Mouse (Mus musculus): Measurements from ENCODE around the gene Aktip. TPM values are rescaled to one million over a fixed set of nuclear protein-coding genes. Genes with fewer than 3 reads are reported as not detected.

The Aktip gene
- polyA plus RNA-seq, 2 experiments = 2.9 to 5.6 TPM

DNA sequence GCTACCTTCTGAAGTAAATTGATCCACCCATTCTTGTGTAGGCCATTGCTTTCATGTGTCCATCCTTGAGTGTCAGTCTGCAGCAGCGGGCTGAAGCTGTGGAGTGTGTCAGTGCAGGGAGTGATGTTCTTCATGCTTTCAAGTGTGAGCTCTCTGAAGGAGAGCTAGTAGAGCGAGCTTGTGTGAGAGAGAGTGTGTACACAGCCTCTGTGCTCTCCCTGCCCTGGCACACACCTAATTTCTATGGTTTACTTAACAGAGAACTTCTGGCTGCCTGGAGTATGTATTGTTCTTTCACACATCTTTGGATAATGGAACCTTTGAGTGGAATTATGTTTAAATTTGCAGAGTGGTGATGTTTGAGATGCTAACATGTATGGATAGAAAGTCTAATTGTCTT, 110.2 kb downstream of the Aktip start:
- Histone ChIP-seq H3K4me2 (ENCODE audit: low read depth) (no peak overlapping the region), H3K27me3 (ENCODE audit: control insufficient read depth, insufficient read depth, low read length) (no peaks in the 10 kb centered on the region), H3K9ac (replicated peaks) (no peak overlapping the region), H3K9me3 (ENCODE audit: control insufficient read depth, low read length) (no peaks in the 10 kb centered on the region), H3K36me3 (replicated peaks; ENCODE audit: control insufficient read depth, insufficient read depth, low read depth) (no peaks in the 10 kb centered on the region; the same call in 1 of the 2 replicates), H3K4me1 (replicated peaks; ENCODE audit: control insufficient read depth in 2 of 2, insufficient read depth in 2 of 2, low read length in 1 of 2) (no peaks in the 10 kb centered on the region), H3K4me3 (ENCODE audit: insufficient read depth in 1 of 2, low read depth in 2 of 2, low read length in 2 of 2) (no peak overlapping the region), H3K27ac (no peak overlapping the region)
- ATAC-seq (ENCODE audit: insufficient read depth) (no peak), DNase-seq (ENCODE audit: low read depth in 3 of 3, low spot score in 3 of 3) (no peak)
- TF ChIP-seq EP300 (IDR thresholded peaks at IDR 0.05; ENCODE audit: low read depth) (no peak), CTCF (IDR thresholded peaks at IDR 0.05; ENCODE audit: low read depth) (no peak)
- 78% methylated on average over 2 of the region's 2 CpGs for WGBS (ENCODE audit: insufficient replicate concordance)

DNA sequence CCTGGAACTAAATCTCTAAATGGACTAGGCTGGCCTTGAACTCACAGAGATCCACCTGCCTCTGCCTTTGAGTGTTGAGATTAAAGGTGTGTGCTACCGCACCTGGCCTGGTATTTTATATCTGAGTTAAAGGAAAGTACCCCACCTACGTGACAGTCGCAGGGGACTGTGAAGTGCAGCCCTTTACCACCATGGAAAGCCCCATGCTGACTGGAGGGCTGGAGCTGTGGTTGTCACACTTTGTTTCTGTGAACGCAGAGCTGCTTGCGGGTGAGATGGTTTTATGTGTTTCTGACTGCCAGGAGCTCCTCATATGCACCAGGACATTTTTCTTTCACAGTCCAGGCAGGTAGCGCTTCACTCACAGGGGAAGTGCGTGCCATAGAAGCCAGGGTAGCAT, 111.3 kb downstream of the Aktip start:
- TF ChIP-seq EP300 (IDR thresholded peaks at IDR 0.05; ENCODE audit: low read depth) (no peak), CTCF (IDR thresholded peaks at IDR 0.05; ENCODE audit: low read depth) (no peak)
- no peak for ATAC-seq (ENCODE audit: insufficient read depth)
- 78% methylated on average over 7 of the region's 7 CpGs for WGBS (ENCODE audit: insufficient replicate concordance)
- H3K4me1 ChIP-seq (replicated peaks; ENCODE audit: control insufficient read depth in 2 of 2, insufficient read depth in 2 of 2, low read length in 1 of 2) = no peaks in the 10 kb centered on the region
- no peaks in the 10 kb centered on the region for H3K9me3 ChIP-seq (ENCODE audit: control insufficient read depth, low read length)
- no peak for DNase-seq (ENCODE audit: low read depth in 3 of 3, low spot score in 3 of 3)
- no peak overlapping the region for H3K4me2 ChIP-seq (ENCODE audit: low read depth)
- no peaks in the 10 kb centered on the region for H3K27me3 ChIP-seq (ENCODE audit: control insufficient read depth, insufficient read depth, low read length)
- no peaks in the 10 kb centered on the region; the same call in 1 of the 2 replicates for H3K36me3 ChIP-seq (replicated peaks; ENCODE audit: control insufficient read depth, insufficient read depth, low read depth)
- H3K4me3 ChIP-seq (ENCODE audit: insufficient read depth in 1 of 2, low read depth in 2 of 2, low read length in 2 of 2) = no peak overlapping the region
- no peak overlapping the region for H3K27ac ChIP-seq
- no peak overlapping the region for H3K9ac ChIP-seq (replicated peaks)

DNA sequence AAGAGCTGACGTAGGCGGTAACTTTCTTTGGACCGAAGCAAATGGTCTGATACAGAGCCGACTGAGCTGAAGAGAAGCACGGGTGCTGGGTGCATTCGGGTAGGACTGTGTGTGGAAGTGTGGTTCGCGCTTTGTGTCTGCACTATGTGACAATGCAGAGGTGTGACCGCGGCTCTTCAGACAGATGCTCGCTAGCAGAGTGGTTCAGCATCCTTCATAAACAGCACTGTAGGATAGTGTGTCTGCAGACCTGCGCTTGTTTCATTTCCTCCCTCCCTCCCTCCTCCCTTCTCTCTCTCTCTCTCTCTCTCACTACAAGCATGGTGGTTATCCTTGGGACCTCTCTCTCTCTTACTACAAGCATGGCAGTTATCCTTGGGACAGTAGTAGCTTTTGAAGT, 117.3 kb downstream of the Aktip start:
- no peak for ATAC-seq (ENCODE audit: insufficient read depth)
- peak overlapping the region; percentile 18; the same call in 1 of the 2 replicates for H3K4me2 ChIP-seq (ENCODE audit: low read depth)
- 56% methylated on average over 12 of the region's 12 CpGs for WGBS (ENCODE audit: insufficient replicate concordance)

GRCm38 (mm10) chr8:91081911-91082310, 117.9 kb downstream of the Aktip start:
- Histone ChIP-seq H3K4me2 (ENCODE audit: low read depth) (no peak overlapping the region), H3K27ac (no peak overlapping the region)

More for the DNA sequence above, 117.3 kb downstream of the Aktip start:
- H3K4me3 ChIP-seq (ENCODE audit: insufficient read depth in 1 of 2, low read depth in 2 of 2, low read length in 2 of 2) = no peak overlapping the region
- H3K9me3 ChIP-seq (ENCODE audit: control insufficient read depth, low read length) = no peaks in the 10 kb centered on the region
- DNase-seq (ENCODE audit: low read depth in 3 of 3, low spot score in 3 of 3) = no peak
- H3K9ac ChIP-seq (replicated peaks) = no peak overlapping the region
- H3K4me1 ChIP-seq (replicated peaks; ENCODE audit: control insufficient read depth in 2 of 2, insufficient read depth in 2 of 2, low read length in 1 of 2) = peaks cover 0 to 5% of the 10 kb centered on the region in 2 experiments; a peak in 2 of 4 replicates
- peaks cover 2% of the 10 kb centered on the region; the same call in 1 of the 2 replicates for H3K36me3 ChIP-seq (replicated peaks; ENCODE audit: control insufficient read depth, insufficient read depth, low read depth)
- TF ChIP-seq CTCF (IDR thresholded peaks at IDR 0.05; ENCODE audit: low read depth) = no peak
- no peak for TF ChIP-seq EP300 (IDR thresholded peaks at IDR 0.05; ENCODE audit: low read depth)
- no peak overlapping the region for H3K27ac ChIP-seq
- no peaks in the 10 kb centered on the region for H3K27me3 ChIP-seq (ENCODE audit: control insufficient read depth, insufficient read depth, low read length)

DNA sequence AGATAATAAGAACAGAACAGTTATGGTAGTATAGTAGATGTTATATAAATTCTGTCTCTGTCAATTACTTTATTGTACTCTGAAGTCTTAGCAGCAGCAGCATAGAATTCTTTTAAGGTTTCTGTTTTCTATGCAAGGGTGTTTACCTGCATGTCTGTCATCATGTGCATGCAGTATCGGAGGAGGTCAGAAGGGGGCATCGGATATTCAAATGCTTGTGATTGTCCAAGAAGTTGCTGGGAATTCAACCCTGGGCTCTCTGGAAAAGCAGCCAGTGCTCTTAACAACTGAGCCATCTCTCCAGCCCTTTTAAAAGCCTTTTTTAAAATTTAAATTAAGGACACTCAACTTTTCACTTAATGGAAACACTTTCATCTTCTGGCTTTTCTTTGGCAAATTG, 120.1 kb downstream of the Aktip start:
- Histone ChIP-seq H3K36me3 (replicated peaks; ENCODE audit: control insufficient read depth, insufficient read depth, low read depth) (peaks cover 2% of the 10 kb centered on the region), H3K4me1 (replicated peaks; ENCODE audit: control insufficient read depth in 2 of 2, insufficient read depth in 2 of 2, low read length in 1 of 2) (peaks cover 0 to 9% of the 10 kb centered on the region in 2 experiments; a peak in 2 of 4 replicates), H3K9me3 (ENCODE audit: control insufficient read depth, low read length) (no peaks in the 10 kb centered on the region), H3K27me3 (ENCODE audit: control insufficient read depth, insufficient read depth, low read length) (no peaks in the 10 kb centered on the region), H3K4me2 (ENCODE audit: low read depth) (no peak overlapping the region), H3K9ac (replicated peaks) (no peak overlapping the region), H3K27ac (no peak overlapping the region), H3K4me3 (ENCODE audit: insufficient read depth in 1 of 2, low read depth in 2 of 2, low read length in 2 of 2) (no peak overlapping the region)
- ATAC-seq (ENCODE audit: insufficient read depth) (no peak), DNase-seq (ENCODE audit: low read depth in 3 of 3, low spot score in 3 of 3) (no peak)
- TF ChIP-seq CTCF (IDR thresholded peaks at IDR 0.05; ENCODE audit: low read depth) (0 out of 2 replicates have a peak, but pooled peaks have one; percentile 3), EP300 (IDR thresholded peaks at IDR 0.05; ENCODE audit: low read depth) (no peak)
- WGBS (ENCODE audit: insufficient replicate concordance) = 89% methylated on average over 2 of the region's 2 CpGs

More at GRCm38 (mm10) chr8:91081911-91082310, 117.9 kb downstream of the Aktip start:
- ATAC-seq (ENCODE audit: insufficient read depth) (no peak), DNase-seq (ENCODE audit: low read depth in 3 of 3, low spot score in 3 of 3) (no peak)
- Histone ChIP-seq H3K9me3 (ENCODE audit: control insufficient read depth, low read length) (no peaks in the 10 kb centered on the region), H3K27me3 (ENCODE audit: control insufficient read depth, insufficient read depth, low read length) (no peaks in the 10 kb centered on the region), H3K9ac (replicated peaks) (no peak overlapping the region), H3K4me1 (replicated peaks; ENCODE audit: control insufficient read depth in 2 of 2, insufficient read depth in 2 of 2, low read length in 1 of 2) (peaks cover 0 to 9% of the 10 kb centered on the region in 2 experiments; a peak in 2 of 4 replicates), H3K36me3 (replicated peaks; ENCODE audit: control insufficient read depth, insufficient read depth, low read depth) (peaks cover 2% of the 10 kb centered on the region; the same call in 1 of the 2 replicates), H3K4me3 (ENCODE audit: insufficient read depth in 1 of 2, low read depth in 2 of 2, low read length in 2 of 2) (no peak overlapping the region)
- WGBS (ENCODE audit: insufficient replicate concordance) = 18% methylated on average over 7 of the region's 7 CpGs
- TF ChIP-seq CTCF (IDR thresholded peaks at IDR 0.05; ENCODE audit: low read depth) (no peak), EP300 (IDR thresholded peaks at IDR 0.05; ENCODE audit: low read depth) (no peak)

Measured in liver, embryonic 14.5 days (tissue).